Mouse (Mus musculus): Measurements from ENCODE around the gene Olfr518.

GRCm38 (mm10) chr7:108850429-108850828 lies 34.4 kb downstream of the Olfr518 start, which contains the start of gene Olfr516:
- no peak for TF ChIP-seq POLR2A (IDR thresholded peaks at IDR 0.05; ENCODE audit: insufficient read depth, low read depth, low read length)
- no peak for TF ChIP-seq CTCF (IDR thresholded peaks at IDR 0.05; ENCODE audit: insufficient read depth, low read depth, low read length)

Measured in olfactory bulb, adult 2 months (tissue).